Mouse (Mus musculus) G1E (cell line): ENCODE data around the gene Aak1.

Experiments
- CTCF ChIP-seq: IDR thresholded peaks from 2 replicates; pipeline ENCODE4 v1.5.1; 2012; ENCODE audit warnings: low read depth, low read length, inconsistent platforms, mixed read lengths
- GATA1 ChIP-seq: IDR thresholded peaks from 2 replicates; pipeline ENCODE4 v1.6.1; 2012; ENCODE audit warnings: borderline replicate concordance, low read length, inconsistent platforms, mixed read lengths
- GATA2 ChIP-seq: IDR thresholded peaks from 2 replicates; pipeline ENCODE4 v1.6.1; 2012; ENCODE audit warnings: low read depth, low read length, inconsistent platforms, borderline replicate concordance
- POLR2AphosphoS5 ChIP-seq: IDR thresholded peaks from 2 replicates; pipeline ENCODE4 v1.6.1; 2012; ENCODE audit warnings: low read depth, low read length, inconsistent platforms; ENCODE audit not compliant: insufficient replicate concordance

GRCm38 (mm10) chr6:86950733-86951255 is 101.5 kb downstream of the Aak1 start:
- TF ChIP-seq CTCF (no peak), GATA2 (no peak), POLR2AphosphoS5 (no peak), GATA1 (no peak)
